26 mouse cellular contexts compared by ENCODE assay signal in the genomic region with DNA sequence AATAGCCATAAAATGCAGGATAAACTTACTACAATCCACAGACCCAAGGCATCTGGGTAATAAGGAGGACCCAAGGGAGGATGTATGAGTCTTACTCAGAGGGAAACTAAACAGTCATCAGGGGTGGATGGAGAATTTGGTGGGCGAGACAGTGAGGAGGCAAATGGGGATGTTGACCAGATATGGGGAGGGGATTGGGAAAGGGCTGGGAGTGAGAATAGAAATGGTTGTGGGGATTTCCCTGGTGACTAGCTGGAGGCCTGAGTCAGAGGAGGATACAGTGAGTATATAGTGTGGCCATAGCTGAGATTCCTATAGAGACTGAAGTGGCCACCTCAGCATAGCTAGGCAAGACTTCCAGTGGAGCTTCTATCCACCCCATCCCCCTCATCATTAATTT. TPM values are rescaled to one million over a fixed set of nuclear protein-coding genes. Genes with fewer than 3 reads are reported as not detected.
"Had no signal": no experiment of that assay in that cellular context is flagged by ENCODE, and none has a peak within 500 bp of the region (broad histone marks: within the 10 kb centered on the region; RNA-seq: fewer than 3 reads in every experiment).

No protein-coding gene starts in this region.

- H3K27me3 ChIP-seq: neural tube, embryonic 12.5 days; neural tube, embryonic 13.5 days; neural tube, embryonic 15.5 days; stomach, embryonic 15.5 days had no signal

- H3K4me3 ChIP-seq: neural tube, embryonic 12.5 days; neural tube, embryonic 13.5 days; neural tube, embryonic 15.5 days; stomach, embryonic 15.5 days had no signal

- DNase-seq: retina, postnatal 1 day; right cerebral cortex, adult 18-20 months; right cerebral cortex, postnatal 14 days; right cerebral cortex, postnatal 25 days; right cerebral cortex, postnatal 4 days; spleen, adult 18-20 months; thymus, adult 18-20 months; thymus, adult 2 months; thymus, postnatal 14 days; thymus, postnatal 25 days; thymus, postnatal 36 days; thymus, postnatal 4 days had no signal

- H3K27ac ChIP-seq: neural tube, embryonic 12.5 days; neural tube, embryonic 13.5 days; neural tube, embryonic 15.5 days; stomach, embryonic 15.5 days; stomach, postnatal 0 days had no signal

- H3K9me3 ChIP-seq: neural tube, embryonic 12.5 days; neural tube, embryonic 13.5 days; neural tube, embryonic 15.5 days; stomach, embryonic 15.5 days had no signal

- H3K4me1 ChIP-seq: neural tube, embryonic 12.5 days; neural tube, embryonic 13.5 days; neural tube, embryonic 15.5 days; stomach, embryonic 15.5 days had no signal

- H3K36me3 ChIP-seq: neural tube, embryonic 12.5 days; neural tube, embryonic 13.5 days; neural tube, embryonic 15.5 days; stomach, embryonic 15.5 days had no signal

RNA-seq across cellular contexts. Expression of a gene that starts 16.8 kb away (rescaled TPM):
- total RNA-seq: neutrophil, adult 5-6 weeks had no signal
- polyA plus RNA-seq: neural tube, embryonic 12.5 days; neural tube, embryonic 13.5 days; neural tube, embryonic 14.5 days; neural tube, embryonic 15.5 days; small intestine, adult 2 months; spleen, adult 2 months; stomach, embryonic 14.5 days; stomach, embryonic 15.5 days; stomach, embryonic 16.5 days; stomach, postnatal 0 days; testis, adult 2 months; thymus, adult 2 months; thymus, postnatal 0 days; urinary bladder, adult 2 months had no signal
